Mouse (Mus musculus) frontal cortex, postnatal 25 days (tissue): ENCODE data around the gene Myo1d.

Source experiments
- DNase-seq, 2 experiments: peaks; one replicate each; pipeline ENCODE4 v3.0.0; 2022; ENCODE audit warnings: low spot score in 2 of 2

Gene Myo1d

GRCm38 (mm10) chr11:80550264-80550663 is 229.6 kb downstream of the Myo1d start:
- DNase-seq: no peak

DNA sequence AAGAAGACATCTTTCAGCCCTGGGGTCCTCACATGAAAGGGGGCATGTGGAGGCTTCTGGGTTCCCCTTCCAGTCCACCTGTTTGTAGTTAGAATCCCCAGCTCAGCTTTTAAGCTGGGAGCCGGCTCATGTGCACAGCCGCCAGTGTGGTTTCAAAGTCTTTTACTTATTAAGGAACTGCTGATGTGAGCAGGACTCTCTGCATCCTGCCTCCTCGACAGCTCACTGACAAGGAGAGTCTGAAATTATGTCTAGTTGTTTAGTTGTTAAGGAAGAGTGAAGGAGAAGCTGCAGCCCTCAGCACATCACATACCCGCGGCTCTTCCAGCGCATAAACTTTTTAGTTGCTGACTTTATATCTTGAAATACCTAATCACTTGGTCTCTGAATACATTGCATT is 230.0 kb downstream of the Myo1d start:
- no peak for DNase-seq

- DNase-seq: no peak
Observed at GRCm38 (mm10) chr11:80546233-80546632, 233.6 kb downstream of the Myo1d start.

GRCm38 (mm10) chr11:80539056-80539455 is 240.8 kb downstream of the Myo1d start:
- DNase-seq: no peak

DNA sequence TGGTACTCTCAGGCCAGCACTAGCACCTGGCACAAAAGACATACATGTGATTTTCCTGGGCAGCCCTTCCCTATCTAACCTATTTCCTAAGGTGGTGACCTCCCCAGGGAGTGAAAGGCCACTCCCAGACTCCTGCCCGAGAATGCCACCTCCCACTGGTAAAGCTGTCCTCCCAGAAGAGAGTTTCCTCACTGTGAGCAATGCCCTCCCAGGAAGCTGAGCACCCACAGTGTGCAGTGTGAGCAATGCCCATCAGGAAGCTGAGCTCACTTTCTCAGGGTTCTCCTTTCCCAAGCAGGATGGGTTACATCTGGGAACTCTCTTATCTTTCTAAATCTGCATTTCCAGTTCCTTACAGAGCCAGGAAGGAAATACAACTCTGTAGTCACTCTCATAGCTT is 246.9 kb downstream of the Myo1d start:
- no peak for DNase-seq

DNA sequence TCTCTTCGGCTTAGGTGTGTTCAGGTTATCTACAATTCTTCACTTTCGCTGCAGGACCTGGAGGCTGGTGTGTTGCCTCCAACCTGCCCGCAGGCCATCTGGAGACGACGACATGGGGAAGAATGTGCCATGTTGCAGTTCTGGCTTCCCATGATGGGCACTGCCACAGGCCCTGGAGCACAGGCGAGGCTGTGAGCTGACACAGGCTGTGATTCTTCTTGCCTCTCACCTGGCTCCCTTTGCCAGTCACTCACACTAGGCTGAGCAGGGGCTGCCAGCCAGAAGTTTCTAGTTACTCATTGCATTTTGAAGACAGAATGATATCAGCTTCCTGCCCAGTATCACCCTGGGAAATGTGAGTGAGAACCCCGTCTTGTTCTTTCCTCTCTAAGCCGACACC is 250.7 kb downstream of the Myo1d start:
- DNase-seq: no peak

DNA sequence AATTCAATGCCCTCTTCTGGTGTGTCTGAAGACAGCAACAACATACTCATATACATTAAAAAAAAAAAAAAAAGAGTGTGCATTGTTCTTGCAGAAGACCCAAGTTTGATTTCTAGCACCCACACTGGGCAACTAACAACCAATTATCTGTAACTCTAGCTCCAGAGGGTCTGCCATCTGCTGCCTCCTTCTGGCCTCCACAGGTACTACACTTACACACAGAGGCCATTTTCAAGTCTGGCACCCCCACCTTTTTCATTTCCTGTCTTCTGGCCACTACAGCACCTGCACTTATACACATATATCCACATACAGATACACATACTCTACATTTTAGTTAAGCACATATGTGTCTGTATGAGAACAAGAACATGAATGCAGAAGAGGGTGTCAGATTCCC is 252.1 kb downstream of the Myo1d start:
- DNase-seq: no peak

DNA sequence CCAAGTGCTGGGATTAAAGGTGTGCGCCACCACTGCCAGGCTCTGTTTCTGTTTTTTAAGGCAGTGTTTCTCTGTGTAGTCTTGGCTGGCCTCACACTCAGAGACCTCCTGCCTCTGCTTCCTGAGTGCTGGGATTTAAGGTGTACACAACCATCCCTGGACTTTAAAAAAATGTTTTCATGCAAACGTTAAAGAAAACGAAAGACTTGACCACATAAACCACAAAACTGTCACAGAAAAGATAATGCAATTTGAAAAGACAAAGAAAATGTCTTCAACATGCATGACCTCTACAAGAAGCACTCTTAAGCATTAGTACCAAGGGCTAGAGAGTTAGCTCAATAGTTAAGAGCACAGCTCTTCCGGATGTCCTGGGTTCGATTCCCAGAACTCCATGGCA is 255.6 kb downstream of the Myo1d start:
- DNase-seq: no peak

DNA sequence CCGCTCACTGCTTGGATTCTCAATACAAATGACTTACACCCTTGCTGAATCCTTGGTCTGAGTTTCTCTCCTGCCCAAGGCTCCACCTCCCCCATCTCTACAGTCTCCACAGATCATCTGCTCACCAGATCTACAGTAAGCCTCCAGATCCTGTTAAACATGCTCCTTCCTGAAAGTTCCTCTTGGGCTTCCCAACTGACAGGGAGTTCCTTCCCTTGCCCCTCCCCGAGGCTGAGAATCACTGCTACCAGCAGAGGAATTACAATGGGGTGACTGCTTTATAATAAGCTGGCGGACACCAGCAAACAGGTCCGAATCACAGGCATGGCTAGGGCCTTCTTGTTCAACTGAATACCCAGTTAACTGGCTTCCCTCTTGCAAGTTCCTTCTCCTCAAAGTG is 256.4 kb downstream of the Myo1d start:
- no peak for DNase-seq

DNA sequence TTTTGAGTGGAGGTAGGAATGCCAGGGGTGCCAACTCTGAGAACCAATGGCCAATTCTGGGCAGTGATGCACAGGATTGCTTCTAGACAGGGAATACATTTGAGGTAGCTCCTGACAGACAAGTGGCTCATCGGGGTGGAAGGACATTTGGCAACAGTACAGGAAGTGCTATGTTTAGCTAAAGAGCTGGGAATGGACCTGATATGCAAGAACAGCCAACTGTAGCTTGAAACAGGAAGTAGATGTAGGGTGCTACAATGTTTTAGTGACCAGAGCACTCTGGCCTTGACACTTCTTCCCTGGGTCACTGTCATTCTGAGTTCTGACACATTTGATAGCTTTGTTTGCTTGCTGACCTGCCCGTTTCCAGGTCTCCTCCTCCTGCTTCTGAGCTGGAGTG is 257.0 kb downstream of the Myo1d start:
- DNase-seq: no peak

GRCm38 (mm10) chr11:80521148-80521547 is 258.7 kb downstream of the Myo1d start:
- no peak for DNase-seq

- no peak for DNase-seq
Observed at GRCm38 (mm10) chr11:80518421-80519367, 261.1 kb downstream of the Myo1d start.

DNA sequence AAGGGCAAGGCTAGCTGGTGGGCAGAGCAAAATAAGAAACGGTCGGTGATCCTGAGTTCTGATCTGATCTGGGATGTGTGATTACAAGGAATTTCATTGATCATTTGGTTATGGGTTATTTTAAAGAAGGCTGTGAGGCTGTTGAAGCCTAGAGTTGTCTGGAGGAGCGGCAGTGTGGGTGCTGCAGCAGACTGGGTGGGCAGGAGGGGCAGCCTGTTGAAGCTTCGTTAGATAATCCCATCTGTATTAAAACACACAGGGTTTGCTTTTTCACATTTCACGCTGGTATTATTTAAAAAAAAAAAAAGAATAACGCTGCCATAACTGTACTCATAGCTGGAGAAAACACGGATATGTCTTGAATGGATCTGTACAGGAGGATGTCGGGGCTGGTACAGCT is 263.9 kb downstream of the Myo1d start:
- DNase-seq: no peak

DNA sequence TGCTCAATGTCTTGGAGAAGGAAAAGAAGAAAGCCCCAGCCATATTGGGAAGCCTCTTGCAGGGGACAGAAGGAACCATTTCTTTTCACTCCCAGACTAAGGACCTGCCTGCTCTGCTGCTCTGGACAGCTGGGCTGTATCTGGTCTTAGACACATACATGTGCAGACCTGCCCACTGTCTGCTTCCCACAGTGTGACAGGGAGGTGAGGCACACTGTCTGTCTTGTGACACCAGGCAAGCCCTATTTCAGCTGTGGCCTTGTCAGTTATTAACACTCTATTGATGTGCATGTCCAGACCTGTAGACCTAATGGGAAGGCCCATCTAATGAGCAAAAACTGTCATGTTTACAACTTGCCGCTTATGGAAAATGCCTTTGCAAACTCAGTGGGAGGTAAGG is 264.5 kb downstream of the Myo1d start:
- no peak for DNase-seq

- no peak for DNase-seq
Observed at GRCm38 (mm10) chr11:80513796-80514195, 266.0 kb downstream of the Myo1d start.

- no peak for DNase-seq
Observed at GRCm38 (mm10) chr11:80512313-80513056, 267.3 kb downstream of the Myo1d start.

DNA sequence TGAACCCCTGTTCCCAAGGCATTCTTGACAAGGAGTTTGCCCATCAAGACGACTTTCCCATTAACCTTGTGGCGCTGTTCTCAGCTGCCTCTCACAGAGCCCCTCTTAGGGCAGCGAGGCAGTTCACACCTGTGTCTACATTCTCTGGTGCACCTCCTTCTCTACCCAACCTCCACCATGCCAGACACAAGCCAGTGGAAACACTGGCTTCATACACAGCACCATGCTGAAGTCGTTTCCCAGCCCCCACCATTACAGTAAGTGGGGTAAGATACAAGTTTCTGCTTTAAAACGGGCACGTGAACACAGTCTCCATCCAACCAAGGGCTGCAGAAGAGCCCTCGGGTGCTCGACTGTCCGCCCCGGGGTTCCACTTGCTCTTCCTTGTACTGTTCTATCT is 269.7 kb downstream of the Myo1d start:
- no peak for DNase-seq

DNA sequence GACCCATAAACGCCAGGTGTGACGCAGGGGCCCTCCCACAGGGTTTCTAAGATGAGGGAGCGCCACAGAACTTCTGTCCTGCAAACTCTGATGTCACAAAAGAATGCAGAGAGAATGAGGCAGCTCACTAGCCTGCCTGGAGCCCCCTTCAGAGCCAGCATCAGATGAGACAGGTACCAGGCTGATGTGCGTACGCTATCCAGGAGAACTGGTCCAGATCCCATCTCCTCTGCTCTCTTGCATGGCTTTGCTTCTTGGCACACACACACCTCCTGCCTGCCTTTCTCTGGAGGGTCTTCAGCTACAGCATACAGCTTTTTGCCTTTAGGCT is 270.7 kb downstream of the Myo1d start:
- DNase-seq: no peak

DNA sequence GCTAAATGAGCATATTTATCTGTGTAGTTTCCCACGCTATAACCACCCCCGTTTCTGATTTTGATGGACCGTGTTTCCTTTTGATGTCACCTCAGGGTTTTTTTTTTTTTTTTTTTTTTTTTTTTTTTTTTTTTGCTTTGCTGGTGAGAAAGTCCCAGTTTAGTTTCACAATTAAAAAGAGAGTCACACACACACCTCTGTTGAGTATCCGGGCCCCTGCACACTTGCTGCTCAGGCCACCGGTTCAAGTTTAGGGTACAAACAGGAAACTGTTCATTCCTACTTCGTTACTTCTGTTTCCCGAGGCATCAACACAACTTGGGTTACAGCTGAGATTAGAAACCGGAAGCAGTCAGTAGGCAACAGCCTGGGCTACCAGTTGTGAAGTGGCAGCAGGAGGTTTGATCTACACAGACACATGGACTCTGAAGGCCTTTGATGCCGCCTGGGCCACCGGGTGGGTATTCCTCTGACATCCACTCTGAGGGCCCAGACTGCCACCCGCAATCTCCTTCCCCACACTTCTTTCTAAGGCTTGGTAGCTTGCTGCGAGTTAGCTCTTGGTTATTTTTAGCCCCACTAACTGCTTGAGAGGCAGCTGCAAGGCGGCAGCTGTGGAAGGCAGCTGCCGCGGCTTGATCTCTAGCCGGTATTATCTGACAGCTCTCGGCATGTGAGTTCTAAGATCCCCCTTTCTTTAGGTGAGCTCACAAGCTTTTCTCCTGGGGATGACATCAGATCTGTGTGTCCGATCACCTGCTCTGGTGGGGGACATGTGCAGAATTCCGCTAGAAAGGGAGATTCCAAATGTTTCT is 271.3 kb downstream of the Myo1d start:
- DNase-seq: no peak

DNA sequence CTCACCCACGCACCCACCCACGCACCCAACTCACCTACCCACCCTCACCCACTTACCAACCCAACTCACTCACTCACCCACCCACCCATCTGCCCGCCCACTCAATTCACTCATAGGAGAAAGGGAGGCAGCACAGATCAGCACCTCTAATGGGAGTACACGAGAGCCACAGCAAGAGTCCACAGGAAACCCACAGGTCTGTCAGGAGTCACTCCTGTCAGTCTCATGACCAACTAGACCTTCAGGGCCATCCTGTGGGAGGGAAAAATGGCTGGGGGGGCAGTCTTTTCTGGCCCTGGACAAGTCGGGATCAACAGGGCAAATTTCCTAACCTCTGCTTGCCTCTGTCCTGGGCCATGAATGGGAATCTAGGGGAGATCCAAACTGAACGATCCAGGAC is 272.0 kb downstream of the Myo1d start:
- no peak for DNase-seq

DNA sequence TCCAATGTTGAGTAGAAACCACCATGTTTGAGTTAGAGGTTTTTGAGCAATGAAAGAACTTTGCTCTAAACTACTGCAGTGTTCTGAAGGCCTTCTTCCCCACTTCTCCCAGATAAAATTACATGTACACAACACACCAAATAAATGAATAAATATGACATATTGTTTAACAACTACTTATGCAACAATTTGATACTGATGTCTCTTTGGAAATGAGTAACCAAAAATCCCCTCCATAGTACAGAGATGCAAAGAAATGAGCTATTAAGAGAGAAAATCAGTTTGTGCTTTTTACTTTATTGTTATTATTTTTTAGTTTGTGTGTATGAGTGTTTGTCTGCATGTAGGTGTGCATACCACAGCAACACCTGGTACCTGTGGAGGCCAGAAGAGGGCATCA is 273.3 kb downstream of the Myo1d start:
- DNase-seq: no peak

- no peak for DNase-seq
Observed at GRCm38 (mm10) chr11:80505581-80505980, 274.2 kb downstream of the Myo1d start.
